Mouse (Mus musculus) forelimb bud, embryonic 11.5 days (tissue): ENCODE results near the gene Gm1123.
A peak's percentile ranks its signal among the peaks of the same experiment; 100 is the strongest.

Source experiments
- DNase-seq: peaks from one replicate; pipeline ENCODE4 v3.0.0-alpha.2; 2012; ENCODE audit warnings: low read depth, low spot score

The Gm1123 gene

DNA sequence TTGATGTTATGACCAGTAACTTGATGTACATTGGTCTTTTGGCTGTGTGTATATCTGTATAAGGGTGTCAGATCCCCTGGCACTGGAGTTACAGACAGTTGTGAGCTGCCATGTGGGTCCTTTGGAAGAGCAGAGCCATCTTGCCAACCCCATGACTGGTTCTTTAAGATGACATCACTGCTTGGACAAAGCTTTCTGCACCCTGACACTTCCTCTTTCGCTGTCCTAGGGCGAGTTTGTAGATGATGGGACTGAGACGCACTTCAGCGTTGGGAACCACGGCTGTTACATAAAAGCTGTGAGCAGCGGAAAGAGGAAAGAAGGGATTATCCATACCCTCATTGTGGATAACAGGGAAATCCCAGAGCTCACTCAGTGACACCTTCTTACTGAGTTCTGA lies 34.2 kb downstream of the Gm1123 start:
- DNase-seq = no peak

- no peak for DNase-seq
Observed at GRCm38 (mm10) chr9:98999881-99000339, 35.6 kb downstream of the Gm1123 start.

GRCm38 (mm10) chr9:98994103-98994502 lies 41.4 kb downstream of the Gm1123 start:
- DNase-seq = no peak

GRCm38 (mm10) chr9:98987131-98987530 lies 48.4 kb downstream of the Gm1123 start:
- DNase-seq = no peak

- DNase-seq = no peak
Observed at GRCm38 (mm10) chr9:98986476-98987096, 48.9 kb downstream of the Gm1123 start.

GRCm38 (mm10) chr9:98985800-98986475 lies 49.6 kb downstream of the Gm1123 start, which contains the start of gene Faim:
Gene Faim (plus strand): TSS chr9:98986373.
- DNase-seq = peak; percentile 99

GRCm38 (mm10) chr9:98979431-98980416 lies 55.8 kb downstream of the Gm1123 start:
- DNase-seq = peak; percentile 92

DNA sequence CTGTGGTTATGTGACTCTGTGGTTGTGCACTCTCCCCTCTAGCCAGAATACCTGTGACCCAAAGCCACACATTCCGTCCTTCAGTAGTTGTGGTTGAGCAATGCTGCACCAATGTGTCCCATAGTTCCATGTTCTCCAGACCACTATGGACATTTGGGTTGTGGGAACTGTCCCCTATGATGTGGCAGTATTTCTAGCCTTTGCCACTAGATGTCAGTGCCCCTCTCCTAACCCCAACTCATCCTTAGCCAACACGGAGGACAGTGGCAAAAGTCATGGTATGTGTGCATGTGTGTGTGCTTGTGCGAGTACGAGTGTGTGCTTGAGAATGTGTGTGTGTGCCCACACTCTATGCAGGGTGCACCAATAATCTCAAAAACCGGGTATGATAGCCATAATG lies 59.0 kb downstream of the Gm1123 start:
- no peak for DNase-seq

DNA sequence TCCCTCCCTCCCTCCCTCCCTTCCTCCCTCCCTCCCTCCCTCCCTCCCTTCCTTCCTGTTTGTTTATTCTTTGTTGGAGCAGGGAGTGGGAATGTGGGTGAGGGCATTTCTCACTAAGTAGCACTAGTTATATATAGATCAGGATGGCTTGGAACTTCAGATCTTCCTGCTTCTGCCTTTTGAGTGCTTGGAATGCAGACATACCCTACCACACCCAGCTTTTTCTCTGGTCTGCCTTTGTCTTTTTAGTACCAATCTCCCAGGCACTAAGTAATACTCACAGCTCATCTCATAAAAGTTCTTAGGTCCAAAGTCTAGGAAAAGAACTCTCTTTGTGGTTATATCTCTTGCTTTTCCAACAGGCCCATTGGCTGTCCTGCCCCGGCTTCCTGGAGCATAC lies 59.4 kb downstream of the Gm1123 start:
- DNase-seq = no peak

GRCm38 (mm10) chr9:98974898-98975297 lies 60.6 kb downstream of the Gm1123 start:
- no peak for DNase-seq

DNA sequence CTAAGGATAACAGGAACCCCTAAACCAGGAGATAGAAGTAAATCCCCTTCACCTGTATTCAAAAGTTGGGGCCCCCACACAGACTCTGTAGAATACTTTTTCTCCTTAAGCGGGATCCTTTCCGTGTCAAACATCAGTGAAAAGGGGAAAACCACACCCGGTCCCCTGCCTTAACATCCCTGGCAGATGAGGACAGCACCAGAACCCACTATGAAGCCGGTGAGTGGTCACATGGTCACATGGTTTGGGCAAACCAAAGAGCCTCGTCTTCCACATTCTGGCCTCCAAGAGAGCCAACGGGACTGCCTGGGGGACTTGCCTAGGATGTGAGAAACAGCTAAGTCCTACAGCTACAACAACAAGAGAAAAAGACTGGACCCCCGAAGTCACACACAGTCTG lies 62.0 kb downstream of the Gm1123 start:
- DNase-seq = no peak

GRCm38 (mm10) chr9:98973101-98973521 lies 62.4 kb downstream of the Gm1123 start:
- DNase-seq = peak; percentile 68

DNA sequence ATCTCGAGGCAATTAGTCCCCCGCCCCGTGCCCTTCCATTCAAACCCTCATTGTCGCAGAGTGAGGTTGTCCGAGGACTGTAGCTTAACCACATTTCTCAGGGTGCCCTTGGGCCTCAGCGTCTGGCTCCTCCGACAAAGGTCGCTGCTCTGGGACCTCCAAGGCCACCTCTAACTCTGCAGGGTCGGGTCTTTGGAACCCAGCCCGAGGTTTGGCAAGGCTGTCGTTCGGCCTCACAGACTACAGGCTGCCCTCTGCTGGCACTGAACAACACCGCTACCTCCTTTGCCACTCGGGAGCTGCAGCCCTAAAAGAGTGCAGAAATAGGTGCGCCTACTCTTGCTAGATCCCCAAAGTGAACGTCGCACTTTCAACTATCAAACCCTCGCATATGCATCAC lies 70.4 kb downstream of the Gm1123 start:
- no peak for DNase-seq

DNA sequence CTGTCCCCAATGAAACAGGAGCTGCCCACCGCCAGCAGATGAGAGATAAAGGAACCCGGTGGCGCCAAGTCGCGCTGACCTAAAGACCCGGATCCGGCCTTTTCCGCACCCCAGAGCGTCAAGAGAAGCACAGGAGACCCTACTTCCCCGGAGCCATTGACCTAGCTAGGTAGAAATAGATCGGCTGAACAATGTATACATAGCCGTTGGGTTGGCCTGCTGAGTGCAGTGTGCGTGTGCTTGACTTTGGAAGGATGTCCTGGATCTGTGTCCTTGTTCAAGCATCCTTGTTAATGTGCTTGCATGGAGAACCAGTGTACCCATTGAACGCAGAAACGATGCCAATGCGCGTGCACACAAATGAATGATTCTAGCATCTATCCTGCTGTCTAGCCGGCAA lies 71.9 kb downstream of the Gm1123 start:
- no peak for DNase-seq

DNA sequence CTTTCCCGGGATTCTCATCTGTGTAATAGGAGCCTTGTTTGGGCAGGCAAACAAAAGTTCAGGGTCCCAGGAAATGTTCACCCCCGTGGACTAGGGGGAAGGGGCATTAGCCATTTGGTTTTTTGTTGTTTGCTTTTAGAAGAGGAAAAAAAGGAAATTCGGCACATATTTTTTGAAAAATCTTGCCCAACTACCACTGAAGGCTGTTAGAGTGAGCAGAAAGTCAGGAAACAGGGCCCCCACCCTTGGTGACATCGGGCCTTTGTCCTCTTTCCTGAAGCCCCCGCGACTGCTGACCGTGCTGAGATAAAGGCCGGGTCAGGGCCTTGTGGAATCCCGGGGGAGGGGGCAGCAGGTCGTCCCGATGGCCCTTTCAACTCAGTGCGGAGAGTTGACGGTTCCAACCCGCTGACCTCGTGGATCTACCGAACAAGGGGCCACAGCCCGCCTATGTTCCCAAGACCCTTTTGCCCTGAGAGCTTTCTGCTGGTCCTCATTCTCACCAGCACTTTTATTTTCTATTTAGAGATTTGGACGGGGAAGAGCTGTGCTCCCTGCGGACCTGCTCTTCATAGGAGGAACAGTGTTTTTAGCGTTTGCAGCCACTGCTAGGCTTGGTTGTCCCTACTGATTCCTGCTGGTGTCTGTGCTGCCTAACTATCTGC lies 72.9 kb downstream of the Gm1123 start:
- DNase-seq = no peak

DNA sequence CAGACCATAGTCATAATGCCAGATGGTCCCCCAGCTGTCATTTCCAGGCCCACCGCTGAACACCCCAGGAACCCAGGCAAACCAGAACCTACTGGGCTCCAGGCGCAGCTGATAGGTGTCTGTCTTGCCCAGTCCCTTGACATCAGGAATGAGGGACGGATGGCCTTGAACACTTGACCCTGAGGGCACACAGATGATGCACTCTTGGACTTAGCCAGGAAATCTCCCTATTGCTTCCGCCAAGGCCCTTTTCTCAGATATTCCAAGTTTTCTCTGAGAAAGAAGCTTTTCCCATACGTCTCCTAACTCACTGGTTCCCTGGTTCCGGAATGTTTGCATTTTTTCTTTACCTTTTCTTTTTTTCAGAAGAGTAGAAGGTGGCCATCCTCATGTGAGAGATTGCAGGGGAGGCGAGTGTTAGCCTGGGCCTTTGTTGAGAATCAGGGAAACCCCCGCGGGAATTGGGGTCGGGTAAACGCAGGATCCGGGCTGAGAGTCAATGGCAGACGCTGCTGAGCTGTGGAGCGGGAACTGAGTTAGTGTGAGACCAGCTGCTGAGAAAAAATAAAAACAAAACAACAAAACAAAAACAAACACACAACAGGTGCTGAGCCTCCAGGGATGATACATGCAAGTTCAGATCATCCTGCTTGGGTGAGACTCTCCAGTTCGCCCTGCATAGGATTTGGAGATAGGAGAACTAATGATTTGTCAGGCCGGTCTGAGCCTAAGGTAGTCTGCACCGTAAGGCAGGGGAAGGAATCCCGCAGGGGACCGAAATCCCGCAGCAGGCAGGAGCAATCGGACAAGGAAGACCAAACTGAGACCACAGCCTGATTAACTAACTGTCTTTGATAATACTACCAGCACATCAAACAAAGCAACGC lies 73.7 kb downstream of the Gm1123 start:
- DNase-seq = no peak

- DNase-seq = no peak
Observed at GRCm38 (mm10) chr9:98960348-98960747, 75.2 kb downstream of the Gm1123 start.

- no peak for DNase-seq
Observed at GRCm38 (mm10) chr9:98959851-98960250, 75.7 kb downstream of the Gm1123 start.

- no peak for DNase-seq
Observed at GRCm38 (mm10) chr9:98958628-98959027, 76.9 kb downstream of the Gm1123 start.

DNA sequence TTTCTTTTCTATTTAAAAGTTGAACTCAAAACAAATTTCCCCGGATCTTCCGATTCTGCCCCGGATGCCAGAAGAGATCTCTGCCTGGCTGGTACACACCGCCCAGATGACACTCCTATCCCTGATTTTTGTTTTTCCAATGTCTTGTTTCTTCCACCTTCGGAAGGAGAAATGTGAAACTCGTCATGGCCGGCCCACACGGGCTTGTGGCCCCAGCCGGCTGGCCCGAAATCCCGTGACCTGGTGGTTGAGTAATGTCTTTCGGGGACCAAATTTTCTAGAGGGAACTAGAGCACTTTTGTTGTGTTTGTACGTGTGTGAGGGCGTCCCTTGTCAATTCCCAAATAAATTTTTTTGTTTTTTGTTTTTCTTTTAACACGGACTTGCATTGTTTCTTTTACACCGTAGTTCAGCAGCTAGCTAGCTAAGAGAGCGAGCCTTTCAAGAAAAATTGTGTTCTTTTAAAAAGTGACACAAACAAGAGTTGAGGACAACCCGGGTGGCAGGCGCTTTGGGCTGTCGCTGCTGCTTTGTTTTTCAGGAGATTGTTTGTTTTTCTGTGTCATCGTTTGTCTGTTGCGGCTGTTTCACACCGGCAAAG lies 77.7 kb downstream of the Gm1123 start:
- no peak for DNase-seq
